Mouse (Mus musculus) G1E-ER4 (cell line): ENCODE results near the gene Kxd1. TPM values are rescaled to one million over a fixed set of nuclear protein-coding genes. Genes with fewer than 3 reads are reported as not detected.

ENCODE experiments used
- GATA1 ChIP-seq: IDR thresholded peaks from one replicate; pipeline ENCODE4 v1.8.0; 2012; ENCODE audit warnings: low read length, inconsistent platforms
- polyA plus RNA-seq: library from polyadenylated mRNA; stranded (reverse); fragments of >175 nt; gene quantifications from 2 replicates; pipeline ENCODE4 v1.2.3, GENCODE M21; 2012

The Kxd1 gene
- polyA plus RNA-seq, 1 experiment: 41.4 TPM

DNA sequence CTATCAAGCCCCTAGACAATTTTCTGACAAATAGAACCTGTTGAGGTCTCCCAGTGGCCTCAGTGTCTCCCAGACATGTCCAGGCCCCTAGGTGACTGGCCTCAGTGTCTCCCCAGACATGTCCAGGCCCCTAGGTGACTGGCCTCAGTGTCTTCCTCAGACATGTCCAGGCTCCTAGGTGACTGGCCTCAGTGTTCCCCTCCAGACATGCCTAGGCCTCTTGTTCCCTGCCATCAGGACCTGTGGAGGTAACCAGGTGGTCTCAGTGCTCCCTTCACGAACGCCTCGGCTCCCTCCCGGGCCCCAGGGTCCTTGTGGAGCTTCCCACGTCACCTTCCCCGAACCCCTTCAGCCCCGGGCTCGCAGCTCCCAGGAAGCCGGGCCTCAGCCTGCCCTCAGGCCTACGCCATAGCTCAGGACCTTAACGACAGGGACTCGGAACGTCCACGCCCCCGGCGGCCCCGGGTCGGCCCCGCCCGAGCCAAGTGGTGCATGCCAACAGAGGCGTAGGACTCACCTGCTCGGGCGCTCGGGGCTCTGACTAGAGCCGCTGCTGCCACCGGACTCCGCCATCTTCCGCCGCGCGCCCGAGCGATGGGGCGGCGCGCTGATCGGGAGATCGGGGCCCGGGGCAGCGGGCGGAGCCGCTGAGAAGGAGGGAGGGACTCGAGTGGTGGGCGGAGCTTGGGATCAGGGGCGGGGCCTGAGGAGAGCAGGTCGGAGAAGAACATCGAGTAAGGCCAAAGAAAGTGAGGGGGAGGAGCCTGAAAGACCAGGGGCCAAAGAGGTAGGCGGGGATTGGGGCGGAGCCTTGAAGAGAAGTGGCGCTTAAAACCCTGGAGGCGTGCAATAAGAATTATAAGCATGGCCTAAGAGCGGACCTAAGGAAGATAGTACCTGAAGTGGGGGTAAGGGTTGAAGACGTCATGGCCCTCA, 51.2 kb downstream of the Kxd1 start, which contains the start of gene Klhl26:
Gene Klhl26 (minus strand): TSS at position 636 of the 936 bp plus-strand sequence.
- TF ChIP-seq GATA1: no peak

DNA sequence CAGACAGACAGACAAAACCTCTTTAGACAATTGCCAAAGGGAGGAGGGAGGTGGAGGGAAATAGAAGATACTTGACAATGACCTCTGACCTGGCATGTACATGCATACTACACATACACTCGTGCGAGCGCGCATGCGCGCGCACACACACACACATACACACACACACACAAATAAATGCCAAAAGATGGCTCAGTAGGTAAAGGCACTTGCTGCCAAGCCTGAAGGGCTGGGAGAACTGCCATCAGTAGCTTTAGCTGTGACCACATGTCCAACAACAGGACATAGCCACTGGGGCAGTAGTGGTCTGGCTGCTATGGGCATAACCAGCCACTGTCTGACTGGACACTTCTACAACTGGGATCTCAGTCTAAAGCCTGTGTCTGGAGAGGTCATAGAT, 55.9 kb downstream of the Kxd1 start:
- no peak for TF ChIP-seq GATA1

DNA sequence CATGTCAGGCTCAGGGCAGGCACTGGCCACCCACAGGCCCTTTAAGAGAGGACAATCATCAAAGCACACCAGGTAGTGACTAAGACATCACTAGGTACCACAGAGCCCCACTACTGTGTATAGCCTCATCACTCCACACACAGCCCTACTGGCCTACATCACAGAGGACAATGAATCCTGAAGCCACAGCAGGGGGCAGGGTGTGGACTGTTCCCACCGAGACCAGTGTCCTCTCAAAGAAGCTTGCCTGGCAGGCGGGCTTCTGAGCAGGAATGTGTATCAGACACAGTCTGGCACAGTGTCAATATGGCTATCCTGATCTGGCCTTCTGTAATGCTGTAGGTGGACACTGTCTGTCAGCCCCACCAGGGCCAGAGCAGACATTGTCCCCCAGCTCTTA, 57.8 kb downstream of the Kxd1 start:
- no peak for TF ChIP-seq GATA1

DNA sequence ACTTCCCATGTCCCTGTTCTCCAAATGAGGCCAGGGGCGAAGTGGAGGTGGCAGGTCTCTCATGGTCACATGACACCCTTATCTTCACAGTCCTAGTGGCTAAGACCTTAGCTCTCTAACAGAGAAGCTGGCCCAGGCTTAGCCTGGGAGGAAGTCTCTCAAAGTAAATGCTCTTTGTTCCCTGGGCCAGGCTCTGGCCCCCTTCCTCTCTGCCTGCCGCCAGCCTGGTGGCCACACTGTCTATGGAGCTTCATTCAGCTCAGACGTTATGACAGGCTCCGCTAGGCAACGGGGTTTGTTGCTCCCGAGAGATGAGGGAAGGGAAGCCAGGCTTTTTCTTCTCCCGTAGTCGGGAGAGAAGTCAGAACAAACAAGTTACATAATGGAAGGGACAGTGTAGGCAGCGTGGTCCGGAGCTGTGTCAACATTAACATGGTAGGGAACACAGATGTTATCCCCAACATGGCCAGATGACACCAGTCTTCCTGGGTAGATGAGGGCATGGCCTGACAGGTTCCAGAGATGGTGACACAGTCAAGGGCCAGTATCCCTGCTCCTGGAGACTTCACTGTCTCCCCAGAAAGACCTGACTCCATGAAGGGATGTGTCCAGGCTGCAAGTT, 58.4 kb downstream of the Kxd1 start:
- no peak for TF ChIP-seq GATA1

- TF ChIP-seq GATA1: no peak
Measured at GRCm38 (mm10) chr8:70468733-70469132, 59.0 kb downstream of the Kxd1 start.

- no peak for TF ChIP-seq GATA1
Measured at GRCm38 (mm10) chr8:70467907-70468306, 59.8 kb downstream of the Kxd1 start.

DNA sequence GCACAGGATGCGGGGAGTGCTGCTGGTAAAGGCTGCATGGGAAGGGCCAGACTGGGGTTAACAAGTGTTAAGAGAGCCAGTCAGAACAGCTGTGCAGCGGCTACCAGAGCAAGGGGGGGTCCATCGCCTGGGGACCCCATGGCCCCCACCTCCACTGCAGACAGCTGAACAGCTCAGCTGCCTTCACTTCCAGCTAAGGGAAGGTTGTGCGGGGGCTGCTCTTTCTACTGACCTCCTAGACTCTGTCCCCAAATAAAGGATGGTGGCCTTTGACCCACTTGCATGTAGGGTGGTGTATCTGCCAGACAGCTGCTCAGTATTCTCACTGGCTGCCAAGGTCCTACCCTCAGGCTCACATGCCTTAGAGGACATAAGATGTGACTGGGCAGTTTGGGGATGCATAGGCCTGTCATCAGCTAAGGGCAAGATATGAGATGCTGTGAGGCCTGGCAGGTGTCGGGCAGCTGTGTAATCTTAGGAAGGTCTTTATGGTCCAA, 60.5 kb downstream of the Kxd1 start:
- no peak for TF ChIP-seq GATA1

- TF ChIP-seq GATA1: no peak
Measured at GRCm38 (mm10) chr8:70466771-70467170, 61.0 kb downstream of the Kxd1 start.

DNA sequence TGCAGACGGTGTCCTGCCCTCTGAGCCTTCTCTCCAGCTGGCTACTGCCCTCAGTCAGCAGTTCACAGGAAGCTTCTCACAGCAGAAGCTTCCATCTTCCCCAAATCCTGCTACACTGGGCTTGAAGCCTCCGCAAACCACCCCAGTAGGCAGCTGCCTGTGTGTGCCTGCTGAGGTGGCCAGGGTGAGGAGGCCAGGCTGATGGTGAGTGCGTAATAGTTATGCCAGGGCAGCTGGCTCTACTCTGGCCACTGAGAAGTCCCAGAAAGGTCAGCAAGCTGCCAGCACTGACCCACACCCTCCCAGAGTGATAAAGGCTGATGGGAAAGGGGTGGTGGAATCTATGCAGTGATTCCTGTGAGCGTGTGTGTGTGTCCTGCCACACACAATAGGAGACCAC, 61.5 kb downstream of the Kxd1 start:
- no peak for TF ChIP-seq GATA1

- TF ChIP-seq GATA1: no peak
Measured at GRCm38 (mm10) chr8:70465701-70466100, 62.1 kb downstream of the Kxd1 start.

DNA sequence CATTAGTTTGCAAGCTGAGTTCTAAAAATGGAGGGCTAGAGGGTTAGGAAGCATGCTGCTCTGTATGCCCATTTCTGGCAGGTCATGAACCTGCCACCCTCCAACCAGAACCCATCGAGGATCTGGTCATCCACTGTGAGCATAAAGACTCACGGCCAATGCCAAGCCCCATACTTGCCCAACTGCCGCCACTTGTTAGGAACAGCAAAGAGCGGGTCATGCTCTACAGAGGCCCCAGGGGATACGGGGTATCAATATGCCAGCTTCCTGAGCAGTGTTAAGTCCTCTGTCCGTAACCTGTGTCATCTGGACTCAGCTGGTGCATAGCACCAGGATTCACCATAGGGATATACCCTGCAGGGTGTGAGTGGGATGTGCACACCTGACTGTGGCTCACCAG, 63.6 kb downstream of the Kxd1 start:
- TF ChIP-seq GATA1: no peak

- TF ChIP-seq GATA1: no peak
Measured at GRCm38 (mm10) chr8:70463306-70463705, 64.5 kb downstream of the Kxd1 start.

- no peak for TF ChIP-seq GATA1
Measured at GRCm38 (mm10) chr8:70462516-70462813, 65.3 kb downstream of the Kxd1 start.

DNA sequence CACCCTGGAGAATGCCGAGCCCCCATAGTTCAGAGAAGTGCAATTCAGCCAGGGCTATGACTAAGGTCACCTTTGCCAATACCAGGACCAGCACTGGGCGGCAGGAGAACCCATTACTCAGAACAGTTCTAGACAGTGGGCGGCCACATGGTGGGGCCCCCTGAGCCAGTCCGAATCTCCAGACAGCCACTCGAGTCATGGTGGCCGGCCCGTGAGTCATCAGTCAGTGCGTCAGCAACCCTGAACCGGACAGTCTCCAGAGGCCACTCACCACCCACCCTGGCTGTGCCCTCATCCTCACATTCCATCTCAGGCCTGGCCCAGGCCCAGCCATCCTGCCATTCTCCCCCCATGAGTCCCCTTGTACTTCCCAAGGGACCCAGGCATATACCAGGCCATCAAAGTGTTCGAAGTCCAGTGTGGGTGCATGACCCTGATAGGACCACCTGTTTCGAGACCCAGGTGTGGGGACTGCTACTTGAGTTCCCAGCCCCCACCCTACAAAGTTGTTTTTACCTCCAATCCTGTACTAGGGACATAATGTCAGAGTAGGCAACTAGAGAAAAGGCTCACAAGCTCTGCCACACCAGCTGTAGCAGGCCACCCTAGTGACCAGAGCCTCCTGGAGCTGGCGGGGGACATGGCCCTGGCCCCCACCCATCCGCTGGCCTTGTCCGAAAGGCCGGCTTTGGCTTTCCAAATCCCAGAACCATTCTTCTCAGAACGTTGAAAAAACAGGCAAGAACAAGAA, 65.8 kb downstream of the Kxd1 start:
- no peak for TF ChIP-seq GATA1

DNA sequence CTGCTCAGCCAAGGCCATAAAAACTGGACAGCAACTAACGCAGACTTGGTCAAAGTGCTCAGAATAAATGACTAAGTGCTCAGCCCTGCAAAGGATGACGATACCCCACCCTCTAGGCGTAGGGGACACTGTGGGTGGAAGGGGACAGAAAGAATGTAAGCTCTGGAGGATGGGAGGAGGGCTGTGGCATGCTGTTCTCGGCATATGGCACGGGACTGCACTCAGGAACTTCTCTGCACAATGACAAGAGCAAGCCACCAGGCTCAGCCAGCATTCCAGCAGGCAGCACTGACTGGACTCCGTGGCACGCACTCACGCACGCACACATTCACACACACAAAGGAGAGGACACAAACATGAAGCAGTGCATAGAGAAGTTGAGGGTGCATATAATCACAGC, 67.2 kb downstream of the Kxd1 start:
- no peak for TF ChIP-seq GATA1

- TF ChIP-seq GATA1: no peak
Measured at GRCm38 (mm10) chr8:70460199-70460598, 67.6 kb downstream of the Kxd1 start.
